Mouse (Mus musculus): Measurements from ENCODE around the gene Gal3st4.

Gal3st4 gene

GRCm38 (mm10) chr5:138272409-138272923 is at the start of gene Gal3st4:
TSS of gene Gal3st4 (minus strand) at chr5:138272840.
- no peak for DNase-seq (ENCODE audit: low spot score in 2 of 2)

- no peak for DNase-seq (ENCODE audit: low spot score in 2 of 2)
Observed at GRCm38 (mm10) chr5:138312795-138313194, 40.2 kb upstream of the Gal3st4 start.

- no peak for DNase-seq (ENCODE audit: low spot score in 2 of 2)
Observed at GRCm38 (mm10) chr5:138299613-138300012, 27.0 kb upstream of the Gal3st4 start.

DNA sequence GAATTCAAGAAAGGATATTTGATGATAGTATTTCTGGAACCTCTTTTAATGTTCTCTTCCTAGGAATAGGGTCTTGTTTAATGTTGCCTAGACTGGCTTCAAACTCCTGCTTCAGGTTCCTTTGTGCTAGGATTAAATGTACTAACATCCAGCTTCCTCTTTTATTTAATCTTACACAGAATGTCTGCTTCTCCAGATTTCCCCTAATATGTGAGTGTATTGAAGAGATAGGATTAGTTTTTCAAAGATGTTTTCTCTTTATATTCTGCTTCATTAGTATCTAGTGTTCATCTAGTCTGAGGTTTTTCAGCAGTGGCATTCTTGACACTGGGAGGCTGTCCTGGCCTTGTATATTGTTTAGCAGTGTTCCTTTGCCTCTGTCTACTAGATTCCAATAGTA is 21.5 kb upstream of the Gal3st4 start:
- DNase-seq (ENCODE audit: low spot score in 2 of 2): no peak

- no peak for DNase-seq (ENCODE audit: low spot score in 2 of 2)
Observed at GRCm38 (mm10) chr5:138291638-138292037, 19.0 kb upstream of the Gal3st4 start.

GRCm38 (mm10) chr5:138287861-138288260 is 15.2 kb upstream of the Gal3st4 start:
- no peak for DNase-seq (ENCODE audit: low spot score in 2 of 2)

GRCm38 (mm10) chr5:138283540-138283939 is 10.9 kb upstream of the Gal3st4 start:
- DNase-seq (ENCODE audit: low spot score in 2 of 2): no peak

- no peak for DNase-seq (ENCODE audit: low spot score in 2 of 2)
Observed at GRCm38 (mm10) chr5:138281798-138282197, 9.2 kb upstream of the Gal3st4 start.

- DNase-seq (ENCODE audit: low spot score in 2 of 2): no peak
Observed at GRCm38 (mm10) chr5:138280829-138281228, 8.2 kb upstream of the Gal3st4 start.

DNA sequence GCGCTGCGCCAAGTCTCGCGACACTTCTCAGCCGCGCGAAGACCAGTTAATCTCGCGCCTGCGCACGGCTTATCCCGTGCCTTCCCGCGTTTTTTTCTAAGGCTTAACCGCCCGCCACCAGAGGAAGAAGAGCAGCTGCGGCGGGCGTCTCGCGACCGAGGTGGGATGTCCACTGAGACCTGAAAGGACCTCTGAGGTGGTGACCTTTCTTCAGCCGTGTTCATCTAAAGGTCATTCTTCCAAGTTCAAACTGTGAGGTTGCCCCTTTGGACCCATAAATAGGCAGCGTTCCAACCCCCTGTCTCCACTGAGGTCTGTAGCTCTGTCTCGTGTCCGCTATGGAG is 7.8 kb upstream of the Gal3st4 start:
- no peak for DNase-seq (ENCODE audit: low spot score in 2 of 2)

- DNase-seq (ENCODE audit: low spot score in 2 of 2): peak; percentile 95 to 96
Observed at GRCm38 (mm10) chr5:138279585-138280424, 7.2 kb upstream of the Gal3st4 start, which contains the start of the genes Gm43720, Gpc2 and Stag3. TSS of gene Gm43720 (minus strand) at chr5:138279958. TSS of gene Gpc2 (minus strand) at chr5:138280005. TSS of gene Stag3 (plus strand) at chr5:138280240.

GRCm38 (mm10) chr5:138277994-138278393 is 5.4 kb upstream of the Gal3st4 start:
- peak in 1 of 2 experiments; percentile 23 for DNase-seq (ENCODE audit: low spot score in 2 of 2)

- no peak for DNase-seq (ENCODE audit: low spot score in 2 of 2)
Observed at GRCm38 (mm10) chr5:138275216-138276050, 2.8 kb upstream of the Gal3st4 start.

GRCm38 (mm10) chr5:138274186-138274585 is 1.5 kb upstream of the Gal3st4 start:
- no peak for DNase-seq (ENCODE audit: low spot score in 2 of 2)

DNA sequence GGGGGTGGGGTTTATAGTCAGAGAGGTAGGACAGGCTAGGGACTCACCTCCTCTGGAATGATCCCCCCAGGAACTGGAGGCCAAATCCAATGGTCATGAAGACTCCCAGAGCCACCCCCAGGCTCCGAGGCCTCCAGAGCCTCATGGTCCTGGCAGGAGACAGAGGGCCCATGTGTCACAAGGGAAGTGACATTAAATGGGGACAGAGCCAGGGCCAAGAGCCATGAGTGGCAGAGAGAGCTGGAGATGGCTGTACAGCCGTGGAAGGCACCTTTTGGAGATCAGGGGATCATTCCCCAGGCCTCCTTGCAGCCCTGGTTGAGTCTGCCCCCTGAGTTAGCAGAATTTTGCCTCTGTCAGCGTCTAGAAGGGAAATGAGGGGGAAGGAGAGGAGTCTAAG is 1.4 kb downstream of the Gal3st4 start:
- DNase-seq (ENCODE audit: low spot score in 2 of 2): no peak

DNA sequence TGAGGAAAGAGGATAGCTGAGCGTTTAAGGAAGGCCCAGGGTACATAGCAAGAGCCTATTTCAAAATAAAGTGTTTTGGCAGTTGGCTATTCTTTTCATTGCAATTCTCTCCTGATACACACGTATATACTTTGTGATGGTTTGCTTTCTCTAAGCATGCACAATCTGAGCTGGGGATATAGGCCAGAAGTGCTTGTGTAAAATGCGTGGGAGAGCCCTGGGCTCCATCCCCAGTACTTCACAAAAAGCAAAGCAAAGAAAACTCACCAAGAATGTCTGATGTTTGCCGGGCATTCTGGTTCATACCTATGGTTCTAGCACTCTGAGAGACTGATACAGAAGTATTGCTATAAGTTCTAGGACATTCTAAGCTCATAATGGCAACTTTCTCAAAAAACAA is 3.7 kb downstream of the Gal3st4 start:
- no peak for DNase-seq (ENCODE audit: low spot score in 2 of 2)

DNA sequence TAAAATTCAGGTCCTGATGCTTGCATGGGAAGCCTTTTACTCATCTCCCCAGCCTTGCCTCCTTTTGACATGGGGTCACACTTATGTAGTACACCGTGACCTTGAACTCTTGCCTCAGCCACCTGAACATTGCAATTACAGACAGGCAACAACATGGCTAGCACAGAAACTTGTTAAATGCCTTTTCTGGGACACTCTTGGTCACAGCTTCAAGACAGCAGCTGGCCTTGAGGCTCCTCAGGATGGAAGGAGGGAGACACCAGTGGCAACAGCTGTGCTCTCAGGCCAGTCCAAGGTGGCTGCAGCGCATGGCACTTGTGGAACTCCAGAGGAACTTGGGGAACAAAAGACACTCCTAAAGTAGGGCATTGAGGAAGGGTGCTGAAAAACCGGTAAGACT is 5.5 kb downstream of the Gal3st4 start:
- no peak for DNase-seq (ENCODE audit: low spot score in 2 of 2)

DNA sequence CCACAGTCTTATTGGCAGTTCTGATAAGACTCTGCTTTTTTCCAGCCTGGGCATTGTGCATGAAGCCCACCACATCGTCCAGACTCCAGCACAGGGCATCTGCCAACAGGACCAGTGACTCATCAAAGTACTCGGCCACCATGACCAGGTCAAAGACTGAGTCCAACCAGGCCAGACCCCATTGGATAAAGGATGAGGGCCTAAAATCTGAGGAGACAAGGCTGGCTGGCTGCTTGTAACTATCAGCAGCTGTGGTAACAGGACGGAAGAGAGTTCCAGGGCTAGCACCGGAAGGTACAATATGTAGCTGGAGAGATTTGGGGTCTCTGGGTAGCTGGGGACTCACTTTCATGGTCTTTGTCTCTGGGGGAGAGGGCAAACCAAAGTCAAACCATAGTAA is 6.9 kb downstream of the Gal3st4 start:
- DNase-seq (ENCODE audit: low spot score in 2 of 2): no peak

DNA sequence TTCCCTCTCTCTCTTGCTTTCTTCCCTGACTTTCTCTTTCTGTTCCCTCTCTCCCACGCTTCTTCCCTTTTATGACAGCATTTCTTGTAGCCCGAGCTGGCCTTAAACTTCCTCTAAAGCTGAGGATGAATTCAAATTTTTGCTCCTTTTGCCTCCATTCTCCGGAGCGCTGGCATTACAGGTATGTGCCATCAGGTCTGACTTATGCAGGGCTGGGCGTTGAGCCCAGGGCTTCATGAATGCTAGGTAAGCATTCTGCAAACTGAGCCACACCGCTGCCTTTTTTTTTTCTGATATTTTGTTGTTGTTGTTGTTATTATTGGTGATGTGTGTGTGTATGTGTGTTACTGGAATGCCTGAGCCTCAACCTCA is 8.4 kb downstream of the Gal3st4 start:
- no peak for DNase-seq (ENCODE audit: low spot score in 2 of 2)

DNA sequence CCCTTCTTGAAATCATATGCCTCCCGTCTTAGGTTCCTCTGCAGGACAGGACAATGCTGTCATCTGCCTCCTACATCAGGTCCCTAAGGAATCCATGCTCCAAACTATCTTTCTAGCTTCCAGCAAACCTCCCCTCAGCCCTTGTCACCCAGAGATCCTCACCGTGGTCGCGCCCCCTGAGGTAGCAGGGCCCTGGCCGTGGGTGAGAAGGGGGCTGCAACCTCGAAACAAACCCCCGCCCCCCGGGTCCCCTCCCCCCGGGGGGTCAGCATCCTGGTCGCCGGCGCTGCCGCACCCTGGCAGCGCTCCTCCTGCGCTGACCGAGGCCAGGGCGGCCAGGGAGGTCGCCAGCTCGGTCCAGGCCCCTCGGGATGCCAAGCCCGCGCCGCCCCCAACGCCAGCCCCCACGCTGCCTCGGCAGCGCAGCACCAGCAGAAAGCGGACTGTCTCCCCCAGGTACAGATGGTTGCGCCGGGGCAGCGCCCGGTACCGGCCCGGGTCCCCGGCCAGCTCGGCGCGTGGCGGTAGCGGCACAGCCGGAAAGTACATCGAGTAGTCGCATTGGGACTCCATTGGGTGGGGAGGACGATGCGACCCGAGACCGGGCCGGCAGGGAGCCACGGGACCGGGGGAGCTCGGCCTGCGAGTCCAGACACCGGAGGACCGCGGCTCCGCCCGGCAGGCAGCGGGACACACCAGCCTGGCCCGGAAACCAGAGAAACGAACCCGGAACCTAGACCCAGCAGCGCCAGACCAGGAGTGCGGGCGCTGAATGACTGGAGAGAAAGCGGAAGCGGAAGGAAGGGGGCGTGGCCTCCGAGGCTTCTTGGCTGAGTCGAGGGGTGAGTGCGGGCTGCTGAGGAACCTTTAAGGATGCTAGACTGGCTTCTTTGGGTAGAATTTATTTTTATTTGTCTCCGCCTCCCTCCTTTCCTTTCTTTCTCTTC is 9.1 kb downstream of the Gal3st4 start, which contains the start of gene BC037034:
Gene BC037034, minus strand, starts transcription at position 774 of the 947 bp plus-strand sequence.
- DNase-seq (ENCODE audit: low spot score in 2 of 2): peak; percentile 96

GRCm38 (mm10) chr5:138262582-138263240 is 9.9 kb downstream of the Gal3st4 start:
- DNase-seq (ENCODE audit: low spot score in 2 of 2): no peak

Data from right cerebral cortex, postnatal 10 days (tissue).